Mouse (Mus musculus) G1E (cell line): Measurements from ENCODE around the gene Ubtf.

Experiments used
- CTCF ChIP-seq: IDR thresholded peaks from 2 replicates; pipeline ENCODE4 v1.5.1; 2012; ENCODE audit warnings: low read depth, low read length, inconsistent platforms, mixed read lengths
- GATA1 ChIP-seq: IDR thresholded peaks from 2 replicates; pipeline ENCODE4 v1.6.1; 2012; ENCODE audit warnings: borderline replicate concordance, low read length, inconsistent platforms, mixed read lengths
- POLR2AphosphoS5 ChIP-seq: IDR thresholded peaks from 2 replicates; pipeline ENCODE4 v1.6.1; 2012; ENCODE audit warnings: low read depth, low read length, inconsistent platforms; ENCODE audit not compliant: insufficient replicate concordance
- TAL1 ChIP-seq: conservative IDR thresholded peaks from 2 replicates; pipeline ENCODE4 v1.6.1; 2012; ENCODE audit warnings: low read depth, low read length, inconsistent platforms, mixed read lengths

- TF ChIP-seq CTCF (no peak), GATA1 (no peak), POLR2AphosphoS5 (no peak), TAL1 (no peak)
Measured at GRCm38 (mm10) chr11:102305359-102305758, 14.2 kb downstream of the Ubtf start.
